Mouse (Mus musculus) cerebellum, postnatal 36 days (tissue): ENCODE measurements at regions not wholly inside any gene's neighbourhood (a gene's known extent, or its start where the extent isn't known, plus 50 kb on each side); places are given as distances from the start of the nearest gene placed in this dataset.
A peak's percentile ranks its signal among the peaks of the same experiment; 100 is the strongest.

Source experiments
- DNase-seq, 2 experiments: peaks; one replicate each; pipeline ENCODE4 v3.0.0; 2021 to 2022; ENCODE audit warnings: mixed read lengths in 2 of 2

DNA sequence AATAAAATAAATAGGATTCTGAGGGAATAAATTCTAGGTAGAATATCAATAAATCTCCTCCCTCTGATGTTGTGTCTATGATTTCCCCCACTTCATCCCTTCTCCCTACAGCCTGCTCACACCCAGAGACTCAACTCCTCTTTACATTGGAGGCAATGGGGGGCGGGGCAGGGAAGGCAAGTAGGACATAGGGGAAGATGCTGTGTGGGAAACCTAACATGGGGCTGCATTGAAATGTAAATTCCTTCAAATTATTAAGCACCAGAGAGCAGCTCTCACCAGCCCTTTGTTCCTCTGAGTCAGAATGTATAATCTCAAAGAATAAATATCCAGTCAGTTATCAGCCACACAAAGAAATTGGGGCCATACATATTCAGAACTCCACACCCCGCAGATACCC is 91.6 kb downstream of the Nuf2 start:
- DNase-seq, result no peak

DNA sequence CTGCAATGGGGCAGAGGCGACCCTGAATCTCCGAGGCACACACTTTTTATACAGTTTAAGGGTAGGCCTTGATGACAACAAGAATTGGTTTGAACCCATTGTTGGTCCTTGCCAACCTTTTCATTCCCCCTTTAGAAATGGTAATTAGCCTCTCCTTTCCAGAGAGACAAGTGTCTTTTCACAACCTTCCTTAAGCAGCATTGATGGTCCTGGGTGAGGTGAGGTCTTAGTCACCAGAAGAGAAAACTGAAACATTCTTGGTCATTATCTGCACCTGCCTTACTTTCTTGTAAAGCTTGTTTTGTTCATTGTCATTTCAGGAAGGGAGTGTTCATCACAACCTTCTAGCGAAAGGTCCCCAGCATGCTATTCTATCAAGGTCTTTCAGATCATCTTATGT is 93.3 kb downstream of the Nuf2 start:
- no peak for DNase-seq

GRCm38 (mm10) chr1:169422408-169422807 is 108.9 kb downstream of the Nuf2 start:
- peak in 1 of 2 experiments; percentile 24 for DNase-seq

DNA sequence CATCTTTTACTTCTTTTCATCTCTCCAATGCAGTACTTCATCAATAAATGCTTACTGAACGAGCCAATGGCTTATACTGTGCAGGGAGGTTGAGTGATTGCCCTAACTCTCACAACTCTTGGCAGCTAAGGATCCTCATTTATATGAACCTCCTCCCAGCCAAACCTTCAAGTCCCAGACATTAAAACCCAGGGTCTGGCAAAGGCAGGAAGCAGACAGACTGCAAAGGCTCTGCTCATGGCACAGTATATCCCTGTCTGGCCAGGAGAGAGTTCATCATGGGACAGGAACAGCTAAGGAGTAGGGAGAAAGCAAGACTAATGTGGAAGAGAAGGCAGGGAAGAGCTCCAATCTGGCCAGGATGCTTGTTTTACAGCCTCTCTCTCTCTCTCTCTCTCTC is 109.6 kb downstream of the Nuf2 start:
- DNase-seq, result peak in 1 of 2 experiments; percentile 10

GRCm38 (mm10) chr1:169418665-169419045 is 112.6 kb downstream of the Nuf2 start:
- DNase-seq, result no peak

DNA sequence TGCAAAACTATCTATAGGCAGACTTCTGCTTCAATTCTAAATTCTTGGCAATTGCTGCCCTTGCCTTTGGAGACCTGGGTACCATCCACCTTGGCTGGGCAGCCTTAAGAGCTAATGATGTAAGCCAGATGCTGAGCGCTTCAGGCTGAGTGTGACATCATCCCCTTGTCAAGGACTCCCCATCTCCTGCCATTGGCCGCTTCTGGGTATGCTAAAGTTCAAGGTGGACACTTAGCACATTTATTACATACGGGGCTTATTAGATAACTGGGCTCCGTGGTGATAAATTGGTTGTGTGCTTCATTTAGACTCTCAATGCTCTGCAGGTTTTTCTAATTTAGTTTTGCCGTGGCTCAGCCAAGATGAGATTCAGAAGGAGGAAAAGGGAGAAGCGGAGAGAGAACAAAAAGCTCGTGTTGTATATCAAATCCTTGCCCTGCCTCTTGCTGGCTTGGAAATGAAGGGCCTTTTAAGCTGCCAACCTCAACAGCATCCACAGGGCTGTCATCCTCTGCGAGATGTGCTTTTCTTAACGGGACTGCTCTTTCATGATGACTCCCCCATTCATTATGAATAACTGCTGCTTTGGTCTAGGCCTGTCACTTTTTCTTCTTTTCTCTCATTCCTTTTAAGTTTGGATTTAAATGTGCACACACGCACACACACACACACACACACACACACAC is 113.1 kb downstream of the Nuf2 start:
- no peak for DNase-seq

- no peak for DNase-seq
Measured at GRCm38 (mm10) chr1:169416701-169417100, 114.6 kb downstream of the Nuf2 start.

DNA sequence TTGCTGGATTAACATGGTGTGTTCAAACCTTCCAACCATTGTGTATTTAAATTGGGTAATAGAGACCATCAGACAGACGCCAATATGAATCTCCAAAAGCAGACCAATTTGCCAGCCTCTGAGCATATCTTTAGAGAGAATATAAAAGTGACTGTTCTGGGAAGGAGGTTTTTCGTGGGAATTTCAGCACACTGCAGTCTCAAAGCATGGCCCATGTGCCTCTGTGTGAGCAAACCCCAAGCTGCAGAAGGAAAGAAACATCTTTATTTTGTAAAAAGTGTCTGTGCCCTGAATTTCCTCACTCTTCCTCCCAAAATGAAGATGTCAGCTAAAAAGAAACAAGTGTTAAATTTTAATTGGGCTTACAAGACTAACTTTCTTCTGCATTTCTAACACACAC is 123.1 kb downstream of the Nuf2 start:
- DNase-seq, result no peak

- DNase-seq, result no peak
Measured at GRCm38 (mm10) chr1:169400841-169401240, 130.4 kb downstream of the Nuf2 start.

DNA sequence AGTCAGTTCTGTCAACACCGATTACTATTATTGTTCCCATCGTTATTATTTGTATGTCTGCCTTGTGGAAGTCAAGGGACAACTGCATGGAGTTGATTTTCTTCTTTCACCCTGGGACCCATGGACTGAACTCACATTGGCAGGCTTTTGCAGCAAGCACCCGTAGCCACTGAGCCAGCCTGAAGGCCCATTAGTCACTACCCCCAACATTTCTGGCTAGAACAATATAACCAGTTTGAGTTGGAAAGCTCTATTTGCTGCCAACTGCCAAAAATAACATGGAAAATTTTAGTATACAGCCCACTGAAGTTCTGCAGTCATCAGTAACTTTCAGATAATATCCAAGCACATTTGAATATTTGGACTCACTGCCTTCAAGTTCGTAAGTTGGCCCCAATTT is 133.9 kb downstream of the Nuf2 start:
- no peak for DNase-seq

DNA sequence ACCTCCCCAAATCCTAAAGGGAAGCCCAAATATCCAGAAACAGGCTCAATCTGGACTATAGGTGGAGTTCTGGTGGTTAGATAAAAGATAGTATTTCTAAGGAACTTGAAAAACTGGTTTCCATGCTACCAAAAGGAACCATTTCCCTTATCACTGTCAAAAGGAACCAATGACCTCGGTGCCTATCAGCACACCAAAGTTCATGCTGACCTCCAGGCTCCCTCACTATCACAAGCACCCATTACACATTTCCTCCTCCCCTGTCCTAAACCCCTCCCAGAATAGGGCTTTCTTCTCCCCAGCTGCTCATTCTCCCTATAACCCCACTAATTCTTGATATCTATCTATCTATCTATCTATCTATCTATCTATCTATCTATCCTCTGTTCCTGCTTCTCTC is 144.2 kb downstream of the Nuf2 start:
- DNase-seq, result no peak

GRCm38 (mm10) chr1:169385740-169386424 is 145.4 kb downstream of the Nuf2 start:
- no peak for DNase-seq

GRCm38 (mm10) chr1:169374686-169375085 is 156.6 kb downstream of the Nuf2 start:
- DNase-seq, result no peak

DNA sequence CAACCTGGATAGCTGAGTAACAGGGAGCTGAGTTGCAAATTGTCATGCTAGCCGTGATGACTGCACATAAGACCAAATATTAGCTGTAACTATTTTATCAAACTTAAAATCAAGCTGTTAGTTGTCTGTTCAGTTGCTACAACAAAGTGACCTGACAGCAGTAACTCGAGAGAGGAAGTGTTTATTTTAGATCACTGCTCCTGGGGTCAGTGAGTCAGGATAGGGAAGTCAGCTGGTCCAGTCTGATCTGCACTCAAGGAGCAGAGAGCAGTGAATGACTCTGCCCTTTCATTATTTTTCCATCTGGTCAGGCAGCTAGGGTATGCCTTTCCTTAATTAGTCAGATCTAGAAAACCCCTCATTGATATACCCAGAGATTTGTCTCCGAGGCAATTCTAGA is 162.5 kb downstream of the Nuf2 start:
- DNase-seq, result no peak

- DNase-seq, result no peak
Measured at GRCm38 (mm10) chr1:169367772-169368501, 163.3 kb downstream of the Nuf2 start.

GRCm38 (mm10) chr1:169367316-169367715 is 163.9 kb downstream of the Nuf2 start:
- DNase-seq, result no peak

DNA sequence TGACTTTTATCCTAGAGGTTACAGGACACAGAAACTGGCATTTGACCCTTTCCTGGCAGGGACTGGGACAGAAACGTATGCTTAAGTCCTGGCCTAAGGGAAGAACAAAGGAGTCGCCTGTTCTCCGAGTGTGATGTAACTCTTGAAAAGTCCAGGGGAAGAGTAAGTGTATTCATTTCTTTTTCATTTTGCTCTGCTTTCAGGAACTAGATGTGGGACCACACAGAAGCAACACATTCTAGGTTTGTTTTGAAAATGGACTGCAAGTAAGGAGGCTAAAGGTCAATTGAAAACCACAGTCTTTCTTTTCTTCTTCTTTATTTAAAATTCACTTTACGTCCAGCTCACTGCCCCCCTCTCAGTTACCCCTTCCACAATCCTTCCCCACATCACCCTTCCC is 168.7 kb downstream of the Nuf2 start:
- DNase-seq, result no peak

DNA sequence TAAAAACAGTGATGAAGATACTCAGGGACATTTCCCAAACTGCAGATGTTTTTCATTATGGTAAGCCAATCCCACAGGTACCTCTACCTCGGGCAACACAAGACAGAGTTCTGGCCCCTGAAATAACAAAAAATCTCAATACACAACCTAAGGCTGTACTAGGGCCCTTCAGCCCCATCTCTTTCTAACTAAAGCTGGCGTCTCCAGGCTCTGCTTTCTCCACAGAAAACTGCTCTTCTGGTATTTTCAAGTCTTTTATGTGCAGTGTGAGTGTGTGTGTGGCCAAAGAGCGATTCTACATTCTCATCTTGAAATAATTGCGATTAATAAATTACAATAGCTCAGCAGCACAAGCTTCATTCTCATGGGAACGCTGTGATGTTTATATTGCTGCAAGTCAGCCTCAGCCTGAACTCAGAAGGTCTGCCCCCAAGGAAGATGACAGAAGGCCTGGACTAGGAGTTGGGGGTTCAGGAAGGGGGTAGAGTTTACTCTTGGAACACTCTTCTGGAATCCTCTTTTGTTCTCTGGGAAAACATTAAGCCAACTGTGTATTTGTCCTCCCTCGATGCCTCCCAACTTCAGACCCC is 173.5 kb downstream of the Nuf2 start:
- DNase-seq, result no peak

- DNase-seq, result no peak
Measured at GRCm38 (mm10) chr1:169354021-169354420, 177.2 kb downstream of the Nuf2 start.

DNA sequence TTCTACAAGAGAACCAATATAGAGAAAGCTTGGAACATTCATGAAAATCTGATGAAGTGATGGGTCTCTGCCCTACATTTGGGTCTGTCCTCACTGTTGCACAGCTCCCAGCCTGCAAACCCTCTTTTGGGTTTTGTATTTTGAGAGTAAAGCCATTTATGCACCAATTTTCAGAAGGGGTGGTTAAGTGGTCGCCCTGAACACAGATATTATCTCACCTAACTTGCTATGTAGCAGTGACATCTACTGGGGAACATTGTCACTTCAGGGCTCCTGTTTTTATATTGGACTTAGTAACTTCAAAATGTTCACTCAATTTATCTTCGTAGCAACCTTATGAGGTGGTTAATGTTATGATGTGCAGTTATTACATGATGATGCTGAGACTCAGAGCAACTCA is 183.6 kb downstream of the Nuf2 start:
- no peak for DNase-seq

DNA sequence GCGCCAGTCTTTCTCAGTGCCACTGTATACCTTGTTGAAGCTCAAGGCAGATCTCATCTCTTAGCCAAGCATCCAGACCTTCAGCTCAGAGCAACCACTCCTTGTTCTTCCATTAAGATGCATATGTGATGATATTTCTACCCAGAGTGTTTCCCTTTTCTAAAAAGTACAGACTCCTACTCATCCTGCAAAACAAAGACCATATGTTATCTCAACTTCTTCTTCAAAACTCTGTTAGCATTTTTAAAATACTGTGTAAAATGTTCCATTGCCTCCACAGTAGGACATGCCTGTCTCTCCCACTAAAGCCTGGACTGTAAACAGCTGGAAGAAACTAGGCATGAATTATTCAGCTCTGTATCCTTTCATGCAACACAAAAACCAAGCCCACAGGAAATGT is 184.4 kb downstream of the Nuf2 start:
- no peak for DNase-seq

GRCm38 (mm10) chr1:169341131-169341530 is 190.1 kb downstream of the Nuf2 start:
- DNase-seq, result no peak

DNA sequence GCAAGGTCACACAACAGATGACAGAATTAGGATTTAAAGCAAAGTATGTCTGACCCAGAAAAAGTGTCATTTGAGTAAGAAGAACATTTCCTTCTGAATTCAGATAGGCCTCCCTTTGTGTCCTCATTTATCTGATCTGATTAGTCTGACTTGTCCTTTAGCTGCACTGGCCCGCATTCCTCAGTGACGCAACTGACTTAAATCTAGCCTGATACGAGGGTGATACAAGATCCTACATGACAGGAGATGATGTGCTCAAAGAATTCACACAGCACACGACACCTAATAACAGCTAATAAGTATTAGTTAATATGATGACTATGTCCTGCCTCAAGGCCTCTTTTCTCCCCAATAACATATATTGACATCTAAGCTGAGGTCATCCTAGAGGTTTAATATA is 192.8 kb downstream of the Nuf2 start:
- DNase-seq, result no peak

GRCm38 (mm10) chr1:169332165-169332564 is 199.1 kb downstream of the Nuf2 start:
- no peak for DNase-seq
